Mouse (Mus musculus) lung, embryonic 14.5 days (tissue): Measurements from ENCODE around the gene Ifit1. TPM values are rescaled to one million over a fixed set of nuclear protein-coding genes. Genes with fewer than 3 reads are reported as not detected.
"Not testable (repeated sequence)": the region's sequence is repeated elsewhere in the genome, so short reads cannot be mapped to it uniquely, and the experiment has no call there.

ENCODE experiments used
- ATAC-seq: fragments of 200-750 bp; cut with Nextera tagmentation; 2 replicates; pipeline ENCODE4 v1.8.0; 2017; ENCODE audit warnings: mild to moderate bottlenecking, moderate TSS enrichment, moderate library complexity; ENCODE audit not compliant: insufficient read depth
- DNase-seq: peaks from one replicate; pipeline ENCODE4 v3.0.0-alpha.2; 2015
- H3K27ac ChIP-seq: fragments of 300-500 bp; sonication (generic); 2 replicates; pipeline ENCODE4 v1.5.1; 2014; ENCODE audit warnings: low read depth, mild to moderate bottlenecking, moderate library complexity
- H3K27me3 ChIP-seq: fragments of 300-500 bp; sonication (generic); 2 replicates; pipeline ENCODE4 v1.6.1; 2014; ENCODE audit warnings: low read length, control low read depth; ENCODE audit not compliant: insufficient read depth
- H3K36me3 ChIP-seq: fragments of 300-500 bp; sonication (generic); 2 replicates; pipeline ENCODE4 v1.6.1; 2014; ENCODE audit warnings: control low read depth; ENCODE audit not compliant: insufficient read depth
- H3K4me1 ChIP-seq: fragments of 300-500 bp; sonication (generic); 2 replicates; pipeline ENCODE4 v1.6.1; 2014; ENCODE audit warnings: antibody characterized with exemption, control low read depth; ENCODE audit not compliant: insufficient read depth
- H3K4me2 ChIP-seq: fragments of 300-500 bp; sonication (generic); 2 replicates; pipeline ENCODE4 v1.6.1; 2014; ENCODE audit warnings: mild to moderate bottlenecking
- H3K4me3 ChIP-seq: fragments of 300-500 bp; sonication (generic); 2 replicates; pipeline ENCODE4 v1.5.1; 2014; ENCODE audit warnings: low read depth, low read length
- H3K9ac ChIP-seq: fragments of 300-500 bp; sonication (generic); 2 replicates; pipeline ENCODE4 v1.6.1; 2014
- H3K9me3 ChIP-seq: fragments of 300-500 bp; sonication (generic); 2 replicates; pipeline ENCODE4 v1.6.1; 2016; ENCODE audit warnings: low read depth, low read length, control low read depth
- CTCF ChIP-seq: IDR thresholded peaks from 2 replicates; pipeline ENCODE4 v1.5.1; 2016; ENCODE audit warnings: antibody characterized with exemption, low read depth
- WGBS: fragments of 180-500 bp; shearing (Covaris S2); extraction: QIAGEN DNeasy Blood & Tissue Kit; methylation state at CpG from one replicate; pipeline ENCODE4 v1.1.7; 2014; 5-methylcytosine and 5-hydroxymethylcytosine counted together
- polyA plus RNA-seq: library from polyadenylated mRNA; unstranded; fragments of >200 nt; fragmentation: Nextera tagmentation; extraction: Ambion mirVana; gene quantifications from 2 replicates; pipeline ENCODE4 v1.2.1, GENCODE M21; 2014

The Ifit1 gene
- polyA plus RNA-seq = 0.11 TPM in 1 of 2 replicates, not detected in the other

DNA sequence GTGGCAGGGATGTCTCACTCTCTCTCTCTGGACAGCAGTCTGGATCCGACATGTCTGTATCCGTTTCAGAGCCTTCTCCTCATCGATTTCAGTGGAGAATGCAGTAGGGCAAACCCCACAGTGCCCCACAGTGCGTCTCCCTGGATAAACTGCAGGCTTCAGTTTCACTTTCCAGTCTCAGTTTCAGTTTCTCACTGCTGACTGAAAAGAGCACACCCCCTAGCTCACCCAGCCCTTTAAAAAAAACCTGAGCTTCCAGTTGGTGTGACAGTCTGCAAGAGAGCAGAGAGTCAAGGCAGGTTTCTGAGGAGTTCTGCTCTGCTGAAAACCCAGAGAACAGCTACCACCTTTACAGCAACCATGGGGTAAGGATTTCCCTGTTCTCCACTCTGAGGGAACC, at the start of gene Ifit1, which contains the start of gene Ifit1bl2:
Ifit1 (plus strand) TSS at position 249 of the 400 bp plus-strand sequence.
Ifit1bl2 (minus strand) TSS at position 121 of the 400 bp plus-strand sequence.
- no peak within 1 kb of the TSS for H3K9ac ChIP-seq
- H3K4me1 ChIP-seq = no peaks in the 10 kb centered on the region
- no peaks in the 10 kb centered on the region for H3K9me3 ChIP-seq
- H3K27ac ChIP-seq = no peak within 1 kb of the TSS
- H3K4me3 ChIP-seq = no peak within 1 kb of the TSS
- H3K4me2 ChIP-seq = peak within 1 kb of the TSS; percentile 35; the same call in 1 of the 2 replicates
- DNase-seq = peak; percentile 17
- H3K36me3 ChIP-seq = no peaks in the 10 kb centered on the region
- 40% methylated on average over 4 of the region's 4 CpGs for WGBS
- no peak for ATAC-seq
- no peaks in the 10 kb centered on the region for H3K27me3 ChIP-seq
- TF ChIP-seq CTCF = no peak

DNA sequence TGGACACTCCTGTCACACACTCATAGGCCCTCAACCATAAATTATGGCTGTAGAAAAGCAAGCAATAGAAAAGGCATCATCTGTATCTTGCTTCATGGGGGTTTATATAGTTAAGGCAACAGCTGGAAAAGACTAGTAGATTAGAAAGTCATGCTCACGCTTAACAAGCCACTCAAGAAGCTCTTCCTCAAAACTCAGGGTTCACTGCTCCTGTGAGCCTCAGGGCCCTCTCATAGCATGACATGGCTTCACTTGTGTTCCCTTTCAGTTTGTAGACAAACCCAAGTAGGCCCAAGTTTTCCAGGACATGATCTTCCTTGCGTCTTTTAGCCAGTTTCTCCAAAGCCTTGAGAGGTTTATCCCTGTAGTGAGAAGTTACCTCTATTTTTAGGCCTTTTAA, 47.2 kb upstream of the Ifit1 start:
- WGBS = 82% methylated on average over 2 of the region's 2 CpGs
- no peaks in the 10 kb centered on the region for H3K27me3 ChIP-seq
- no peaks in the 10 kb centered on the region for H3K4me1 ChIP-seq
- H3K9ac ChIP-seq = no peak overlapping the region
- ATAC-seq (no peak), DNase-seq (no peak)
- no peak overlapping the region for H3K27ac ChIP-seq
- H3K36me3 ChIP-seq = no peaks in the 10 kb centered on the region
- H3K4me3 ChIP-seq = no peak overlapping the region
- no peak overlapping the region for H3K4me2 ChIP-seq
- no peak for TF ChIP-seq CTCF
- H3K9me3 ChIP-seq = no peaks in the 10 kb centered on the region

- H3K27ac ChIP-seq, H3K9ac ChIP-seq, H3K4me2 ChIP-seq, H3K27me3 ChIP-seq, H3K4me1 ChIP-seq, DNase-seq, ATAC-seq, H3K4me3 ChIP-seq, H3K9me3 ChIP-seq, H3K36me3 ChIP-seq: not testable (repeated sequence)
- WGBS = 75% methylated on average over 3 of the region's 3 CpGs
Measured at GRCm38 (mm10) chr19:34594523-34594922, 46.1 kb upstream of the Ifit1 start.

DNA sequence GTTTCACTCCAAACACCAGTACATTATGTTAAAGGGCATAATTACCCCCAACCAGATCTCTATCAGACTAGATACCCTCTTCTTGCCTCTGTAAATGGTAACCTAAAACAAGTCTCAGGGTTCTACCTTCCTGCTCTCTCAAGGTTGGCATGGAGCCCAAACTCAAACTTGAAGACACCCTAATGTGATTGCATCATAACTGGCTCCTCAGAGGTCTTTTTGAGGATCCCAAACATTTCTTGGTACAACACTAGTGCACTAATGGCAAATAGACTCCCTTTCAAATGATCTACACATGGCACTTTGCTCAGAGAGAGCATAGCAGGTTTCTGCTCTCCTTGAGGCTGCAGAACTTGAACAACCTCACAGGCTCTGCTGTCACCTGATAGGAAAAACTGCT, 43.9 kb upstream of the Ifit1 start:
- ATAC-seq (no peak), DNase-seq (no peak)
- Histone ChIP-seq H3K4me2 (no peak overlapping the region), H3K9ac (no peak overlapping the region), H3K36me3 (no peaks in the 10 kb centered on the region), H3K9me3 (no peaks in the 10 kb centered on the region), H3K27ac (no peak overlapping the region), H3K27me3 (no peaks in the 10 kb centered on the region), H3K4me1 (no peaks in the 10 kb centered on the region), H3K4me3 (no peak overlapping the region)
- TF ChIP-seq CTCF = no peak

- no peak overlapping the region for H3K4me3 ChIP-seq
- H3K9ac ChIP-seq = no peak overlapping the region
- DNase-seq (peak; percentile 88), ATAC-seq (peak; percentile 54; the same call in 1 of the 2 replicates)
- no peaks in the 10 kb centered on the region for H3K4me1 ChIP-seq
- no peaks in the 10 kb centered on the region for H3K27me3 ChIP-seq
- 64% methylated on average over 2 of the region's 2 CpGs for WGBS
- no peak overlapping the region for H3K4me2 ChIP-seq
- TF ChIP-seq CTCF = no peak
- H3K36me3 ChIP-seq = no peaks in the 10 kb centered on the region
- H3K27ac ChIP-seq = no peak overlapping the region
- H3K9me3 ChIP-seq = no peaks in the 10 kb centered on the region
Measured at GRCm38 (mm10) chr19:34598341-34598740, 42.3 kb upstream of the Ifit1 start.

- not testable (repeated sequence) for H3K9me3 ChIP-seq, ATAC-seq, H3K36me3 ChIP-seq, H3K4me1 ChIP-seq, H3K27ac ChIP-seq, H3K9ac ChIP-seq, H3K27me3 ChIP-seq, H3K4me2 ChIP-seq, H3K4me3 ChIP-seq
- DNase-seq = peak; percentile 60
Measured at GRCm38 (mm10) chr19:34599250-34599649, 41.4 kb upstream of the Ifit1 start.

GRCm38 (mm10) chr19:34601888-34602287, 38.8 kb upstream of the Ifit1 start, which contains the start of gene Ifit1bl1:
TSS of gene Ifit1bl1 (minus strand) at chr19:34601956.
- WGBS = 37% methylated on average over 1 of the region's 1 CpGs
- not testable (repeated sequence) for H3K4me2 ChIP-seq, ATAC-seq

DNA sequence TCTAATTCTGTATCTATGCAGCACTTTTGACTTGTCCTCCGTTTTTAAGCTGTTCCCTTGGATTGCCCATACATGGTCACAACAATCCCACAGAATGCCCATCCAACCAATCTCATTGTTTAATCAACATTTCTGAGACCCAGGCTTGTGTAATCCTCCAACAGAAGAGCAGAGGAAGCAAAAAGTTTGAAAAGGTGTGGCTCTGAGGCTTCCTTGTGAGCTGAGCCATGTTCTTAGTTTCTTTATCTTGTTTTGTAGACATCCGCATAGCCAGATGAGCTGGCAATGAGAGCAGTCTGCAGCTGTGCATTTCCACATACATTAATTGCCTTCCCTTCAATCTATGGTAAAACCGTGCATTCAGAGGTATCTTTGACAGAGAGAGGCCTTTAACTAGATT, 35.2 kb upstream of the Ifit1 start:
- H3K4me3 ChIP-seq = no peak overlapping the region
- no peaks in the 10 kb centered on the region for H3K27me3 ChIP-seq
- no peaks in the 10 kb centered on the region for H3K4me1 ChIP-seq
- H3K27ac ChIP-seq = no peak overlapping the region
- H3K9me3 ChIP-seq = no peaks in the 10 kb centered on the region
- DNase-seq (no peak), ATAC-seq (no peak)
- no peak overlapping the region for H3K4me2 ChIP-seq
- 84% methylated on average over 3 of the region's 3 CpGs for WGBS
- no peak overlapping the region for H3K9ac ChIP-seq
- no peaks in the 10 kb centered on the region for H3K36me3 ChIP-seq
- no peak for TF ChIP-seq CTCF

More at GRCm38 (mm10) chr19:34601888-34602287, 38.8 kb upstream of the Ifit1 start, which contains the start of gene Ifit1bl1:
- H3K27ac ChIP-seq, H3K4me3 ChIP-seq, H3K4me1 ChIP-seq, H3K27me3 ChIP-seq, H3K9me3 ChIP-seq, H3K9ac ChIP-seq, H3K36me3 ChIP-seq: not testable (repeated sequence)
- peak; percentile 57 for DNase-seq

- not testable (repeated sequence) for H3K9me3 ChIP-seq, H3K4me1 ChIP-seq, H3K27ac ChIP-seq, H3K27me3 ChIP-seq, H3K4me3 ChIP-seq, H3K9ac ChIP-seq, ATAC-seq, H3K36me3 ChIP-seq, H3K4me2 ChIP-seq
- peak; percentile 37 for DNase-seq
- WGBS = 39% methylated on average over 4 of the region's 4 CpGs
Measured at GRCm38 (mm10) chr19:34607237-34608051, 33.2 kb upstream of the Ifit1 start, which contains the start of gene Ifit3b. TSS of gene Ifit3b (plus strand) at chr19:34607970.

DNA sequence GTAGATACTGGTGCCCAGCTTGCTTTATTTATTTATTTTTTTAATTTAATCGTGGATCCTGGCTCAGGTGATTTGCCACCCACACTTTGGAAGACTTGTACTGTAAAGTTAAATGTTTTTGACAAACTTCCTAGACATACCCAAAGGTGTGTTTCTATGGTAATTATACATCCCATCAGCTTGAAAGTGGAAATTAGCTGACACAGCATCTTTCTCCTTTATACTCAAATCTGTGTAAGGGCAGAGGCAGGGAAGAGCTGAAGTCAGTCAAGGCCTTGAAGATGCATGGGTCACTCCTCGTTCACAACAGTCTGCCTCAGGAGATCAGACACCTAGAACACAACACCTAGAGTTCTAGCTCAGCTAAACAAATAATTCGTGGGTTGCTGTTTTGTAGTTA, 30.6 kb upstream of the Ifit1 start:
- H3K4me1 ChIP-seq, H3K27ac ChIP-seq, DNase-seq, H3K36me3 ChIP-seq, ATAC-seq, H3K9ac ChIP-seq, H3K27me3 ChIP-seq, H3K9me3 ChIP-seq, H3K4me3 ChIP-seq, H3K4me2 ChIP-seq: not testable (repeated sequence)
- 61% methylated on average over 3 of the region's 3 CpGs for WGBS
